Mouse (Mus musculus) heart, postnatal 25 days (tissue): ENCODE data around the gene Tmem156. TPM values are rescaled to one million over a fixed set of nuclear protein-coding genes. Genes with fewer than 3 reads are reported as not detected.

Experiments used
- DNase-seq: peaks from one replicate; pipeline ENCODE4 v3.0.0; 2022; ENCODE audit warnings: low spot score
- intact Hi-C: fragments of 180-260 bp; cut with DNase I; formaldehyde crosslinking; loops from one replicate; pipeline ENCODE4 v1.15.1; 2025
- total RNA-seq, 2 experiments: library from RNA; stranded (reverse); gene quantifications; 2 replicates each; pipeline ENCODE4 v1.2.3; 2021

Gene Tmem156
- total RNA-seq, 2 experiments from 2014 or later: not detected

DNA sequence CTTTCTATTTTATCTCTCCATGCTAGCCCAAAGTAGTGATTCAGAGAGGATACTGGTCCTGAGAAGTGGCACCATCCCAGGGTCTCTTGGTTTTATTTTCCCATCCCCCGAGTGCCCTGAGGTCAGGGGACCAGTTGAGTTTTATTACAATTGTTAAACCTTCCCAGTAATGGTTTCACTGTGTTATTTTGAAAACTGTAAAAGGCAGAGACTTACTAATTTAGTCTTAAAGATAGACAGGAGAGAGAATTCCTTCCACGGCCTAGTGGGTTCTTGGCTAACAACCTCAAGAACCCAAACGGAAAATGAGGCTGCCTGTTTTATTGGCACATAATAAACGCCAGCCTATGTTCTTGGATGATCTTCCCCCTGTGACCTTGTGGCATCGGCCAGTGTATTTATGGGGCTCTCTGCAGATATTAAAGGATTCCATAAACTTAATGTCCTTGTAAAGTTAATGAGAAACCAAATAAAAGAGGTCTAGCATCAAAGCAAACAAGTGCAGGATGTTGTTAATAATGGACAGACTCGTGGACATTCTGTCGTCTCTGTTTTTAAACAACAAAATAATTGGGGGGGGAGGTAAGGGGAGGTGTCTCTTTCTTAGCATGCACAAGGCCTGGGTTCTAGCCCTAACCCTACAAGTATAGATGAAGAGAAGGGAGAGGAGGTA lies 79.9 kb downstream of the Tmem156 start:
- intact Hi-C loops: no loop called here
- no peak for DNase-seq

DNA sequence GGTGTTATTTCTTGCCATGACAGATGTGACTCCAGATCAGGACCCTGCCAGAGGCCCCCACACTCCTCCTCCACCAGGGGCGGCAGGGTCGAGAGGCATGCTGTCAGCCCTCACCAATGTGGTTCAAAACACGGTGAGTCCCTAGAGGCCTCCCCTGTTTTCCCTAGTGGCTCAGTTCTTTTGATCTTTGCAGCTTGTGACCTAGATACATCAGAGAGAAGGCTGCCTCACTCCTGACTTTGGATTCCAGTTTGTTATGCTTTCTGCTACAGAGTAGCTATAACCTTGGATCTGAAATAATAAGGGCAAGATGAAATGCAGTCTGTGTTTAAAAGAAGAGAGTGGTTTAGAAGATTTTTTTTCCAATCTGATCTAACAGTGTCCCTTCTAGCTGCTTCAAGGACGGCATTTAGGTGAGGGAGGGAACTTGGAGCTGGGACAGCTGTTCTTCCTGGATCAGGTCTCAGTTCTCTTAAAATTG lies 85.9 kb downstream of the Tmem156 start:
- DNase-seq: no peak
- intact Hi-C loops: loop anchor here (10.0 kb wide), 1 partner anchor 389 kb away; the partner anchor contains the start of genes Lias and Rpl9

DNA sequence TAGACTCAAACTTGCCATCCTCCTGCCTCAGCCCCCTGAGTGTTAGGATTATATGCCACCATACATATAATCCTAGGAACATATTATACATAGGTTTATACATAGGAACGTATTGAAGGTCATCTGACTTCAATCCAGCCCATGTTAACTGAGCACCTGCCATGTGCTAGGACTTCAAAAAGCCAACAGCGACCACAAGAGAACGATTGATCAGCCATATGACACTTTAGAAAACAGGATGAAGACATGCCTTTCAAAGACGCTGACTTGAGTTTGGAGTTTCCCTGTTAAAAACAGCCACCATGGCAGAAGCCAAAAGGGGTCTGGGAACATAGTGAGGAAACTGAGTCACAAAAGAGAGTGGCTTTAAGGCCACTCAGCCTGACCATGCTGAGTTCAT lies 86.7 kb downstream of the Tmem156 start:
- no peak for DNase-seq
- intact Hi-C loops: loop anchor here (10.0 kb wide), 1 partner anchor 390 kb away; the partner anchor contains the start of genes Lias and Rpl9

Other genes with a start within 250 kb of the Tmem156 start
- under 1 TPM; 0.73 to 0.78 TPM for gene Tlr1, start 158.6 kb downstream of the Tmem156 start, total RNA-seq
- 1 to 10 TPM in 1 of 2 experiments, under 1 TPM in 1; 0.73 to 1.1 TPM for gene Tlr6, start 132.0 kb downstream of the Tmem156 start, total RNA-seq
- 10 to 100 TPM; 19.1 to 19.4 TPM for gene Fam114a1, start 122.1 kb downstream of the Tmem156 start, total RNA-seq
- 10 to 100 TPM; 13.9 to 14.3 TPM for gene Klhl5, start 15.4 kb upstream of the Tmem156 start, total RNA-seq
- 1 to 10 TPM; 2.1 TPM for gene Wdr19, start 107.6 kb upstream of the Tmem156 start, total RNA-seq
- 10 to 100 TPM; 27.5 to 30.4 TPM for gene Rfc1, start 243.5 kb upstream of the Tmem156 start, total RNA-seq